Mouse (Mus musculus) stomach, postnatal 0 days (tissue): ENCODE results near the gene Ninj1. TPM values are rescaled to one million over a fixed set of nuclear protein-coding genes. Genes with fewer than 3 reads are reported as not detected.

Experiments
- ATAC-seq: fragments of 200-750 bp; cut with Nextera tagmentation; 2 replicates; pipeline ENCODE4 v1.8.0; 2017; ENCODE audit not compliant: low FRiP score, low TSS enrichment
- DNase-seq: peaks from one replicate; pipeline ENCODE4 v3.0.0-alpha.2; 2016; ENCODE audit warnings: low spot score
- H3K27ac ChIP-seq: fragments of 300-500 bp; sonication (generic); replicated peaks from 2 replicates; pipeline ENCODE4 v1.5.1; 2014; ENCODE audit warnings: mild to moderate bottlenecking, control low read depth
- H3K27me3 ChIP-seq: fragments of 300-500 bp; sonication (generic); 2 replicates; pipeline ENCODE4 v1.6.1; 2014; ENCODE audit warnings: low read length; ENCODE audit not compliant: control insufficient read depth, insufficient read depth
- H3K36me3 ChIP-seq: fragments of 300-500 bp; sonication (generic); 2 replicates; pipeline ENCODE4 v1.6.1; 2014; ENCODE audit warnings: low read length, mixed read lengths; ENCODE audit not compliant: control insufficient read depth, insufficient read depth
- H3K4me1 ChIP-seq: fragments of 300-500 bp; sonication (generic); replicated peaks from 2 replicates; pipeline ENCODE4 v1.6.1; 2014; ENCODE audit warnings: antibody characterized with exemption; ENCODE audit not compliant: control insufficient read depth, insufficient read depth
- H3K4me2 ChIP-seq: fragments of 300-500 bp; sonication (generic); replicated peaks from 2 replicates; pipeline ENCODE4 v1.6.1; 2014; ENCODE audit warnings: low read depth, mild to moderate bottlenecking, control low read depth, moderate library complexity
- H3K4me3 ChIP-seq: fragments of 300-500 bp; sonication (generic); 2 replicates; pipeline ENCODE4 v1.5.1; 2014; ENCODE audit warnings: low read depth, low read length, control low read depth
- H3K9ac ChIP-seq: fragments of 300-500 bp; sonication (generic); 2 replicates; pipeline ENCODE4 v1.6.1; 2014; ENCODE audit warnings: mild to moderate bottlenecking, low read length, control low read depth, mixed read lengths
- H3K9me3 ChIP-seq: fragments of 300-500 bp; sonication (generic); 2 replicates; pipeline ENCODE4 v1.6.1; 2016; ENCODE audit warnings: low read length; ENCODE audit not compliant: control insufficient read depth
- CTCF ChIP-seq: IDR thresholded peaks from 2 replicates; pipeline ENCODE4 v1.5.1; 2016; ENCODE audit warnings: antibody characterized with exemption, low read depth, mild to moderate bottlenecking, moderate library complexity
- EP300 ChIP-seq: optimal IDR thresholded peaks from 2 replicates; pipeline ENCODE3; 2016; ENCODE audit warnings: antibody characterized with exemption
- WGBS: fragments of 180-500 bp; shearing (Covaris S2); extraction: QIAGEN DNeasy Blood & Tissue Kit; methylation state at CpG from one replicate; pipeline ENCODE4 v1.1.7; 2014; 5-methylcytosine and 5-hydroxymethylcytosine counted together
- polyA plus RNA-seq: library from polyadenylated mRNA; unstranded; fragments of >200 nt; fragmentation: Nextera tagmentation; extraction: Ambion mirVana; gene quantifications from 2 replicates; pipeline ENCODE4 v1.2.1, GENCODE M21; 2015

Gene Ninj1
- polyA plus RNA-seq, 1 experiment from 2014 or later: 76.3 TPM

DNA sequence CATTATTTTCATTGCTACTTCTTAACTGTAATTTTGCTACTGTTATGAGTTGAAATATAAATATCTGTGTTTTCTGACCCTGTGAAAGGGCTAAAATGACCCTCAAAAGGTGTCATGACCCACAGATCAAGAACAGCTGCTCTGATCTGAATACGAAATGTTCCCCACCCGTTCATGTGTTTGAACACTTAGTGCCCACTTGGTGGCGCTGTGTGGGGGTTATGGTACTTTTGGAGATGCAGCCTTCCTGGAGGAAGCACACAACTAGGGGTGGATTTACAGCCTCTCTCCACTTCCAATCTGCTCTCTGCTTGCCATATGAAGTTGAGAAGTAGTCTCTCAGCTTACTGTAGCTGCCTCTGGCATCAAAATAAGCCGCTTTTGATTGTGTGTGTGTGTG is 47.4 kb downstream of the Ninj1 start:
- Histone ChIP-seq H3K9ac (no peak overlapping the region), H3K4me1 (no peaks in the 10 kb centered on the region), H3K4me3 (no peak overlapping the region), H3K27me3 (no peaks in the 10 kb centered on the region), H3K27ac (no peak overlapping the region), H3K4me2 (no peak overlapping the region), H3K36me3 (no peaks in the 10 kb centered on the region), H3K9me3 (no peaks in the 10 kb centered on the region)
- ATAC-seq: no peak
- WGBS: 92% methylated on average over 4 of the region's 4 CpGs
- DNase-seq: no peak
- TF ChIP-seq CTCF (peak; percentile 34; the same call in 1 of the 2 replicates), EP300 (no peak)

DNA sequence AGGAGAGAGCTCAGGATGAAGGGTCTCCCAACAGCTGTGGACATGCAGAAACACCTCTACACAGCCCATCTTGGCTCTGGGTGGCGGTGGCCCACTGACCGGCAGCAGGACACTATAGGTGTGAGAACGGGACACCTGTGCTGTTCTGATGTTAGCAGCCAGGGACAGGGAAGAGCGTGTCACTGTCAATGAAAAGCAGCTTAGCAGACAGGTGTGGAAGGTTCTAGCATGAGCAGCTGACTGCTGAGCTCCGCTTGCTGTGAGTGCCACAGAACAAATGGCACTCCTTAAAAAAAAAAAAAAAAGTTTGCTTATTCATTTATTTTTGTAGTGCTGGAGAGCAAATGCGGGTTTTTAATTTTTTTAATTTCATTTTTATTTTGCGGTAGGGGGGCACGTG is 50.3 kb downstream of the Ninj1 start:
- 83% methylated on average over 8 of the region's 8 CpGs for WGBS
- H3K4me2 ChIP-seq: no peak overlapping the region
- TF ChIP-seq CTCF (no peak), EP300 (no peak)

DNA sequence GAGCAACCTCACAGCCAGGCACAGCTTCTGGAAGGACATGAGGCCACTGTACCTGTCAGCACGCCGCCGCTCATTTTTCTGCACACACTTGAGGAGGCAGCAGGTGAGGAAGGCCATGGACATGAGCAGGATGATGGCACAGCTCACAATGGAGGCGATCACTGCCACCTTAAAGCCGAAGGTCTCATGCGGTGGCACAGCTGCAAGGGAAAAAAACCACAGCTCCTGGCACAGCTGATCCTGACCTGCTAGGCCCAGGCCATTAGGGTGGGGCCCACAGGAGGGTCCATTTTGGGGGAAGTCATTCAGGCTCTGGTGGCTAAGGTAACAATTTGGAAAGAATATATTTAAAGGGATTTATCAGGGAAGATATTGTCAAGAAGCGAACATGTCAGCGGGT is 51.5 kb downstream of the Ninj1 start:
- WGBS: 93% methylated on average over 8 of the region's 8 CpGs
- Histone ChIP-seq H3K4me1 (no peaks in the 10 kb centered on the region), H3K4me2 (no peak overlapping the region)

More for the DNA sequence above, 50.3 kb downstream of the Ninj1 start:
- no peaks in the 10 kb centered on the region for H3K36me3 ChIP-seq
- ATAC-seq: no peak
- no peak for DNase-seq
- H3K4me3 ChIP-seq: no peak overlapping the region
- H3K4me1 ChIP-seq: no peaks in the 10 kb centered on the region
- no peak overlapping the region for H3K9ac ChIP-seq
- H3K27ac ChIP-seq: no peak overlapping the region
- H3K27me3 ChIP-seq: no peaks in the 10 kb centered on the region
- no peaks in the 10 kb centered on the region for H3K9me3 ChIP-seq

DNA sequence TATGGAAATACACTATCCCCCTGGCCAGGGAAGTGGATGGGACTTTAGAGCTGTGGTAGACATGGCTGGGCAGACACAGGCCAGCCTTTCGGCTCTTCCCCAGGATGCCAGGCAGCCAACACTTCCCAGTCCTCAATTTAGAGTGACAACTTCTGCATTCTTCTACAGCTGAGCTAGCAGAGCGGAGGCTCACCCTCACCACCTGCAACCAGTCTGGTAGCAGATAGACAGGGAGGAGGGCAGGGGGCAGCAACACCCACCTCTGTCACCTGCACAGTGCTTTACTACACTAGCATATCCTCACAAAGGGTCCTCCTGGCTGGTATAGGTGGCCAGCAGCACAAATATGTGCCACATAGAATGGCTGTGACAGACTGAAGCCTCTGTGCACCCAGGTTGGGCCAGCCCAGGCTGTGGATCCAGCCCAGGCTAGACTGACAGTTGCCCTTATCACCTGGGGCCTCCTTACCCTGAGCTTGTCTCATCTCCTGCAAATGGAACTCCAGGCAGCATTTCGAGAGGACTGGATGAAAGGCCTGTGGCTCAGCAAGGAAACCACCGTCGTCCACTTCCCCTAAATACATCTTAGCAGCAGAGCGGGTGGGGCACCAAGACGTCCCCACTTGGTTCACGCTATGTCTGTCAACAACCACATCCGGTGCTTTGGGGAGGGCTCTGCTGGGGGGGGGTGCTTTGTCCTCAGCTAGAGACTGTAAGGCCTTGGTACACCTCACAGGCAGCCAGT is 55.2 kb downstream of the Ninj1 start:
- no peak overlapping the region for H3K9ac ChIP-seq

More for the DNA sequence above, 51.5 kb downstream of the Ninj1 start:
- ATAC-seq: no peak
- no peak for TF ChIP-seq CTCF
- TF ChIP-seq EP300: no peak
- H3K9me3 ChIP-seq: no peaks in the 10 kb centered on the region
- H3K27ac ChIP-seq: no peak overlapping the region
- H3K4me3 ChIP-seq: no peak overlapping the region
- no peaks in the 10 kb centered on the region for H3K36me3 ChIP-seq
- H3K27me3 ChIP-seq: no peaks in the 10 kb centered on the region
- no peak for DNase-seq
- no peak overlapping the region for H3K9ac ChIP-seq

DNA sequence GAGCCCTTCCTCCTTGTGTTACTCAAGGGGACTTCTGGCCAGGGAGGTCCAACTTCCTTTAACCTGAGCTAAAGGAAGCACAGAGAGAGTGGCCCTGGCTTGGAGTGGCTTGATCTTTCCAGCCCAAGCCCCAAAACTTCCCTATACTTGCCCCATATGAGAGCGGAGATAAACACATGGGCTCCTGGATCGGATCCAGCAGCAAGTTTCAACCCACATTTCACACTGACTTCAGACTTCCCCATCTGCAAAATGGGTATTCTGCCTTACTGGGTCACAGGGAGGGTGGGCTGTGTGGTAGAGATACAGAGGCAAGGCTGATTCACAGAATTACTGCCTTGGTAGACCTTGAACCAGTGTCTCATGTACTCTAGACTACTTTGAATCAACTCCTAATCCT is 56.2 kb downstream of the Ninj1 start:
- no peak overlapping the region for H3K27ac ChIP-seq
- H3K36me3 ChIP-seq: no peaks in the 10 kb centered on the region
- H3K4me2 ChIP-seq: no peak overlapping the region
- ATAC-seq (no peak), DNase-seq (no peak)
- TF ChIP-seq CTCF (no peak), EP300 (no peak)
- no peaks in the 10 kb centered on the region; the same call in 1 of the 2 replicates for H3K27me3 ChIP-seq
- no peaks in the 10 kb centered on the region for H3K9me3 ChIP-seq
- 83% methylated on average over 2 of the region's 2 CpGs for WGBS
- H3K4me1 ChIP-seq: 0 out of 2 replicates have a peak, but pooled peaks cover 3% of the 10 kb centered on the region
- no peak overlapping the region for H3K4me3 ChIP-seq
- H3K9ac ChIP-seq: no peak overlapping the region

More for the DNA sequence above, 55.2 kb downstream of the Ninj1 start:
- DNase-seq: no peak
- 0 out of 2 replicates have a peak overlapping the region, but pooled peaks have one; percentile 1 for H3K27ac ChIP-seq
- no peaks in the 10 kb centered on the region; the same call in 1 of the 2 replicates for H3K27me3 ChIP-seq
- no peak overlapping the region for H3K4me2 ChIP-seq
- TF ChIP-seq CTCF (no peak), EP300 (no peak)
- no peaks in the 10 kb centered on the region for H3K4me1 ChIP-seq
- no peaks in the 10 kb centered on the region for H3K36me3 ChIP-seq
- peak; percentile 5; the same call in 1 of the 2 replicates for ATAC-seq
- 51% methylated on average over 9 of the region's 9 CpGs for WGBS
- no peaks in the 10 kb centered on the region for H3K9me3 ChIP-seq
- no peak overlapping the region for H3K4me3 ChIP-seq

DNA sequence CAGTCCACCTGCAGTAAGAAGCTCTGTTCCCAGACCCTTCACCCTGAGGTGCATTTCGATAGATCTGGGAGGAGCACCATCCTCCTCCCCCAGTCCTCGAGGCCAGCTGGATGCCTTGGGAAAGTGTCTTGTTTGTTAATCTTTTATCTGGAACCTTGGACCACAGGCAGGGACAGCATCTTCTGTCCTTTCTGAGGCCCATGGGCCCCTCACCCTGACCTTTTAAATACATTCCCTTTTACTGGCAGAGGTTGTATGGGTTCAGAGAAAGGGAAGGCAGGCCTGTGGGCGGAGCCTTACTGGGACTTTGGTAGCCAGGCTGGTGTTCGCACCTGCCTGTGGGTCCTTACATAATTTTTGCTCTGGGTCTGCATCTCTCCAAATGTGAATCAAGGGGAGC is 58.0 kb downstream of the Ninj1 start:
- no peaks in the 10 kb centered on the region for H3K36me3 ChIP-seq
- no peak overlapping the region for H3K9ac ChIP-seq
- H3K4me3 ChIP-seq: no peak overlapping the region
- no peak overlapping the region for H3K4me2 ChIP-seq
- no peaks in the 10 kb centered on the region for H3K9me3 ChIP-seq
- no peak for TF ChIP-seq EP300
- no peak for TF ChIP-seq CTCF
- ATAC-seq (no peak), DNase-seq (no peak)
- H3K4me1 ChIP-seq: 0 out of 2 replicates have a peak, but pooled peaks cover 3% of the 10 kb centered on the region
- H3K27ac ChIP-seq: no peak overlapping the region
- H3K27me3 ChIP-seq: no peaks in the 10 kb centered on the region; the same call in 1 of the 2 replicates
- 61% methylated on average over 4 of the region's 4 CpGs for WGBS

Other genes with a start within 250 kb of the Ninj1 start
- 18.1 and 18.7 TPM in 2 replicates for gene Fam120a, start 219.5 kb upstream of the Ninj1 start, polyA plus RNA-seq
- gene Wnk2, start 39.5 kb upstream of the Ninj1 start, polyA plus RNA-seq: 1.6 and 1.7 TPM in 2 replicates
- 83.5 and 86.2 TPM in 2 replicates for gene Card19, start 28.6 kb downstream of the Ninj1 start, polyA plus RNA-seq
- 1.0 and 1.2 TPM in 2 replicates for gene Susd3, start 61.2 kb downstream of the Ninj1 start, polyA plus RNA-seq
- gene Fgd3, start 132.8 kb downstream of the Ninj1 start, polyA plus RNA-seq: 0.23 and 0.25 TPM in 2 replicates
- 19.6 TPM in 2 replicates for gene Bicd2, start 154.1 kb downstream of the Ninj1 start, polyA plus RNA-seq
- gene Ippk, start 233.8 kb downstream of the Ninj1 start, polyA plus RNA-seq: 22.1 and 23.4 TPM in 2 replicates